Mouse (Mus musculus) lung, adult 2 months (tissue): ENCODE measurements around the gene Canx.
"Not testable (repeated sequence)": the region's sequence is repeated elsewhere in the genome, so short reads cannot be mapped to it uniquely, and the experiment has no call there.

ENCODE experiments used
- CTCF ChIP-seq: fragments of 200-500 bp; IDR thresholded peaks from 2 replicates; pipeline ENCODE4 v1.5.1; 2011; ENCODE audit warnings: mild to moderate bottlenecking, low read length, control low read depth; ENCODE audit not compliant: insufficient read depth
- POLR2A ChIP-seq: fragments of 200-500 bp; IDR thresholded peaks from 2 replicates; pipeline ENCODE4 v1.6.1; 2011; ENCODE audit warnings: low read depth, mild to moderate bottlenecking, control low read depth, low read length, borderline replicate concordance; ENCODE audit errors: extremely low read depth

DNA sequence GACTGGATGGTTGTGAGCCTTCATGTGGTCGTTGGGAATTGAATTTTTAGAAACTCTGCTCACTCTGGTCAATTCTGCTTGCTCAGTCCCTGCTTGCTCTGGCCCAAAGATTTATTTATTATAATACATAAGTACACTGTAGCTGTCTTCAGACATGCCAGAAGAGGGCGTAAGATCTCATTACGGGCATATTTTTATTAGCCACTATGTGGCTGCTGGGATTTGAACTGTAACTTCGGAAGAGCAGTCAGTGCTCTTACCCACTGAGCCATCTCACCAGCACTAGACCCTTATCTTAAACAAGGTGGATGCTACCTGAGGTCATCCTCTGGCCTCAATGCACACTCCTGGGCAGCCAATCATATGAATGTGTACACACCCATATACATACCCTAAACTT lies 6.1 kb downstream of the Canx start:
- TF ChIP-seq POLR2A, CTCF: not testable (repeated sequence)
